Mouse (Mus musculus) urinary bladder, adult 18-20 months (tissue): Measurements from ENCODE around the gene Bcl2.

ENCODE experiments used
- DNase-seq, 2 experiments: peaks; one replicate each; pipeline ENCODE4 v3.0.0; 2022; ENCODE audit warnings: low spot score in 2 of 2, mixed read lengths in 2 of 2

Gene Bcl2

DNA sequence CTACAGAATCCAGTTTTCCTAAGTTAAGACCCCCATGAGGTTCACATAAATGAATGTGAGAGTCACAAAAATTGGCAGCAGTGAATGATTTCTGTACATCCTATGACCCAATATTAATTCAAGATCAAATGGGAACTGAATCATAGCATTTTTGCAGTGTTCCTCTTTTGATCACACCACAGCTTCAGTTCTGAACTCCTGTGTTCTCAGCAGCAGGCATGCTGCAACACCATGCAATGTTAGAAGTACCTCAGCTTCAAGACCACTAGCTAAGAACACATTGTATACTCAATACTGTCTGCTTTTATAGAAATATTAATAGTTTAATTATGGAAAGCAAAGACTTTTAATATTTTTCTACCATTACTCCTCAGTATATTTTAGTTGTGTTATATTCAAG is 85.8 kb downstream of the Bcl2 start:
- DNase-seq: no peak

DNA sequence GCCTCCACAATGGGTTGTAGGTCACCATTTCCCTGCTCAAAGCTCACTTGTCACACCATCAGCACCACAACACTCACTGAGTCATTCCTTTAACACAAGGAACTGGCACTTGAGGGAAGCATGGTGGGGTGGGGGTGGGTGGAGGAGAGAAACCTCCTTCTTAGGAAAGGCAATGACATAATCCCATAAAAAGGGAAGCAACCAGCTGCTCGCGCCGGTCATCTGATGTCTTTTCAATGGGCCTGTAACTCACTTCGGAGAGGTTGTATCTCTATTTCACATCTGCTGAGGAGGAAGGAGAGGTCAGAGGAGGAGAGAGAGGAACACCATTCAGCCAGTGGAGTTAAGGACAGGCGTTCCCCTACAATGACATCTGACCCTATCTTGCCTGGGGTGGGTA is 86.8 kb downstream of the Bcl2 start:
- DNase-seq: no peak

DNA sequence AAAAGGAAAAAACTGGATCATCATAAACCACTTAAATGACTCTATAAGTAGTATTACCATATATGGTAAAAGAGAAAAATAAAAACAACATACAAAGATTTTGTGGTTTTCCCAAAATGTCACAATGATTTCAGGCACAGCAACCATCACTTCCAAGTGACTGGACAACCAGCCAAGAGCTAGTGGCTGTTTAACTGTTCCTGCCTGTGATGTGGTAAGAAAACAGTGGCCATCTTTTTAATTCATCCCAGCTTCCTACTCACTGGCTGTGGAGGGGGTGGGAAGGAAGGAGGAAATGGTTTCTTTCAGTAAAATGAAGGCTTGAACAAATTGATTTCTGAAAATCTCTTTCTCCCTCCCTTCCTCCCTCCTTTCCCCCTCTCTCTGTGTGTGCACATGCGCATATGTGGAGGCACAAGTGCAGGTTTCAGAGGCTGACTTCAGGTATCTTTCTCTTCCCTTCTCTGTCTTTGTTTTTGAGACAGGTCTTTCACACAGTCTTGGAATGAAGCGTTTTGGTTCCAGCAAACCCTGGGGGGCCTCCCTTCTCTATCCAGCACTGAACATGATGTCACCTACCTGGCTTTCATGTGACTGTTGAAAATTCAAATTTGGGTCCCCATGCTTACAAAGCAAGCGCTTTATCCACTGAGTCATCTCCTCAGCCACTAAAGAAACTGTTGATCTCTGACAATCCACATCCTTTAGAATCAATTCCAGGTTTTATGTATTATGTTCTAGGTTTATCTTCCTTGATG is 93.7 kb downstream of the Bcl2 start:
- DNase-seq: no peak

DNA sequence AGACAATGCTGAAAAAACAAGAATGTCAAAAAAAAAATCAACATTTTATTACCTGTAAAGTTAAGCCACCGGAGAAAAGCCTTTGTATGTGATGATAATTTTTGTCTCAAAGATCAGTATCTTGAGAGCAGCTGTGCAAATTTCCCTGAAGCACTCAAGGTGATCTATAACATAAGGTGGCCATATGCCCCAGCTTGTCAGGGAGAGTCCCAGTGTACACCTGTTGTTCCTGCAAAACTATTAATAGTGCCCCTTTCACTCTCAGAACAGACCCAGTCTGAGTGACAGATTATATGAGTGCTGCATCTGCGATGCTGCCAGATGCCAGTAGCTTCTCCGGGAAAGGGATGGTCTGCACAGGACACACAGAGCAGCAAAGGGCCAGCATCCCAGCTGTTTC is 95.3 kb downstream of the Bcl2 start:
- no peak for DNase-seq

DNA sequence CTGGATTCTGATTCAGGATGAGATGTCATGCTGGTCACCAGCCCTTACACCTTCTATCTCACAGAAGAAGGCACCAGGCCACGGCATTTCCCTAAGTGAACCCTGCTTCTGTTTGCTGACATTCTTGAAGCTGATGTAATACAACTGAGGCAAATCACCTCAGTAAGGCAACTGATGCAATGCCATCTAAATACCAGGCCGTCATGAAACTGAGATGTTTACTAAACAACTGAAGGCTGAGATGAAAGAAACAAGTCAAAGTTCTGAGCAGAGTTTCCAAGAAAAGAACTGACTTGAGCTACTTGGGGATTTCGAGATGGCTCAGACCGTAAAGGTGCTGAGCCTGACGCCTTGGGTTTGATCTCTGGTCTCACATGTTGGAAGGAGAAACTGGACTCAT is 97.1 kb downstream of the Bcl2 start:
- no peak for DNase-seq

DNA sequence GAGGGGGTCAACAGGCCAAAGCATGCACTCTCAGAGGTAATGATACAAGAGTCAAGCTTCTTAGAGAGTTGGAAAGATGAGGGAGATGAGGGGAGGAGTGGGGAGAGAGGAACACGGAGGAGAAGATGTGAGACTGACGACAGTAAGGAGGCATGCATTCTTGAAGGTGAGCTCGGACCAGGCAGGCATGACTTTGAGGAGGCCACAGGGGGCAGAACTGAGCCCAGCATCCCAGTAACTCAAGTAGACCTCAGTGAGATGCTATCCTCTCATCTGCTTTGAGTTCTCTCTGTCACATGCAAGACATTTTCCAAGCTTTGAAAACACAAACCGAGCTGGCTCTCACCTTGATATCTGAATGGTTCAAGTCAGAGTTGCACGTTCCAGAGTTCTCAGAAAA is 100.7 kb downstream of the Bcl2 start:
- DNase-seq: no peak

DNA sequence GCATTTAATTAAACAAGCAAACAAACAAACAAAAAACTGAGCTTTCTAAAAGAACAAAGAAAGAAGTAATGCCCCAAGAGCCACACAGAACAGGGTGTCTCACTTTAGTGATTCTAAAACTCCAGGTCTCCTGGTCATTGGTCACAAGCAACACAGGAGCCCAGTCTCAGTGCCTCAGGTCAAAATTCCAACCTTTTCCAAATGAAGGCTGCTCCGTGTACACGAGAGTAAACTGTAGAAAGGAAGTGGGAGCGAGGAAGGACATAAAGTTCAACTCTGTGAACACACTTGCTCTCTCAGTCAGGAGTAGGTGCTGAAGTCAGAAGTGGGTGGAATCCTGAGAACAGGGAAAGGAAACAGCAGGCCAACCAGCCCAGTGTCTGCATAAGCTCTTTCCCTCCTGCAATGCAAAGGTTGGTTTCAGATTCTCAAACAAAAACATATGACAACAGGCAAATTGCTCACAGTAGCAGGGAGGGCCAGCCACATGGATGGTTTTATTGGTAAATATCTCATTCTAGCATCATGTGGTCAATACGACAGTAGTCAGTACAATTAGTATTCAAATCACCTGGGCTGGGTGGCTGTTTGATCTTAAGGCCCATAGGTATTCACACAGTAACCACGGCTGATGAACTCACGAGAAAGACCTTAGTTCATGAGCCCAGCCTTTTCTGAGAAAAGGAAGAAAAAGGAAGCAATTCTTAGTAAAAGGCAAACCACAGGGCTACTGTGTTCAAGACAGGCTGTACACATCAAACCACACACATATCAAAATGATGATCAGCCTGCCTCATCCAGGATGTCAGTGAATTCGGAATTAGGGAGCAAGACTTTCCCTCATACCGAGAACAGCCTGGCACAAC is 101.7 kb downstream of the Bcl2 start:
- no peak for DNase-seq

DNA sequence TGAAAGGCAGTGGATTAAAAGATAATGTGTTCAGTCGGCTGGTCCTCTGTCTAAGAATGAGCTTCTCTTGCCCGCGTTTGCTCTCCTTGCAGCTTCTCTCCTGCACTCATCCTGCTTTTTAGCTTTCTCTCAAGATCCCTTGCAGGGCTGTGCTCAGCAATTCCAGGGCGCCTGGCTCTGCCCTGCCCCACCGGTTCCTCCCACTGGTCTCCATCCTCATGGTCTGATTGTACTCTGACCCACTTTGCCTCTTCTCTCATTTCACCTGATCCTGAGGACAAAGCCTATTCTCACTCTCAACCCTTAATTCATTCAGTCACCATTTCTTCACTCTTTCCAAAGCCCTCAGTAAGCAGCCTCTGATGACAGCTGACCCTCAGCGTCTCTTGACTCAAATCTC is 102.8 kb downstream of the Bcl2 start:
- no peak for DNase-seq

DNA sequence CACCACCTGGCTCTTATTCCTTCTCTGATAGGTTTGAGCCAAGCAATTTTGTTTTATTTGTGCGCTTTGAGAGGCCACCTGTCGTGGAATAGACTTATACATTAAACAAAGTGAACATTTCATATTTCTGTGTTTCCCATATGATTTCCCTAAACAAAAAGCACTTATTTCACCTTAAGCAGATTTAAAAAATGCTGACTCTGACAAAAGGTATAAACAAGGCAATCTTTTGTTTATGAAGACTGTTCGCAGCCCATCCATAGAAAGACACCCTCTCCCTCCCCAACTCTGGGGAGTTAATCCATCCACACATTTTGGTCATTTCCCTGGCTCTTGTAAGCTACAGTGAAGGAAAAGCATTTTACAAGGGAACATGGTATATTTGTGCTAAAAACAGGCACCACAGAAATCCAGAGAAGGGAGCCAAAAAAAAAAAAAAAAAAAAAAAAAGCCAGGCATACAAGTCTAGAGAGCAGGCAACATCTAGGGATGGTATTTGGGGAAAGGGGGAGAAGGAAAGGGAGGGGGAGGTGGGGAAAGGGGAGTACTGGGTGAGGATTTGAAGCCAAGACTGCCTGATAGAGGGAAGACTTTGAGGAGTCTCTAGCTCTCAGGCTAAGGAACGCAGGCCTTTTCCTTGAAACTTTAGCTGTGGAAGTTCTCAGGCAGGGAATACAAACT is 105.8 kb downstream of the Bcl2 start:
- DNase-seq: no peak

DNA sequence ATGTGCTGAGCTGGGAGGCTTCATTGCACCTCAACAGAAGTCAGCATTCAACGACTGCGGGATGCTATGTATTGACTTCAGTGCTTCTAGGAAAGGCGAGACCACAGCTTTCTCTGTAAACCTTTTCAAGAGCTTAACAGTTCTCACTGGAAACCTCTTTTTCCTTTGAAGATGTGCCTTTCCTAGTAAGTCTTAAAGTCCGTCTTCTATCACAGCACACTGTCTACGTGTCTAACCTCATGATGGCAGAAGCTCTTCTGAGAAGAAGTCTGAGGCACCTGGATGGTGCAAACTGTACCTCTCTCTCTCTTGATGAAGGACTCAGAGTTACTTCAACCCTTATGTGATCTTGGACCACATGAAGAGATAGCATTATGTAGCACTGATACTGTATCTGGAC is 107.1 kb downstream of the Bcl2 start:
- DNase-seq: no peak

DNA sequence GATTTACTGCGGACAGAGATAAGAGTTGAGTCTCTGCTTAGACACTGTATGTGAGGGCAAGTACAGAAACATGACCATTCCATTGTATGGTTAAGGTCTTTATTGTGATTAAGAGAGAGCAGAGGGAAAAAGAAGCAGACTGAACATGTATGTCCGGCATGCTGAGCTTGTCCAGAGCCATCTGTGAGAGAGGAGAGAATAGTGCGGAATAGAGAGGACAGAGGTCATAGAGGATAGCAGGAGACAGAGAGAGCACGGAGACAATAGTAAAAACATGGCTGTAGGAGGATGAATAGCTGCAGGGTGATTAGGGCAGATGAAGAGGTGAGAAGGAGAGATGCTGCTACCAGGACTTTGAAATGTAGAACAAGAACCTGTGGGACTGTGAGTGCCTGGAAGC is 110.7 kb downstream of the Bcl2 start:
- DNase-seq: no peak

DNA sequence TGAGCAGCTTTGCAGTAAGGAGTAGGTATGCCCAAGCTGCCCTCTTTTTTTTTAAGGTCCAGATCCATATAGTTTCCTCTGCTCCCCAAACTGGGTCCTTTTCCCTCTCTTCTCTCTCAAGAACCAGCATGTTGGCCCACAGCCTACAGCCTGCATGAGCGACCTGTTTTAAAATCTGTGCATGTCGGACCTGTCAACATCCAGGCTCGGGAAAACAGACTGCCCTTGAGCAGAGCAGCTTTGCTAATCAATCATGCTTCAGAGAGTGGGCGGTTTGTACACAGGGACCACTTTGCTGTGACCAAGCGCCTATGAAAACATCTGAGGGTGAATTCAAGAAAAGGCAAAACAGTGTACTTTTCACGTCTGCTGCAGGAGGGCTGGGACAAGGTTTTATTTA is 111.1 kb downstream of the Bcl2 start:
- no peak for DNase-seq

DNA sequence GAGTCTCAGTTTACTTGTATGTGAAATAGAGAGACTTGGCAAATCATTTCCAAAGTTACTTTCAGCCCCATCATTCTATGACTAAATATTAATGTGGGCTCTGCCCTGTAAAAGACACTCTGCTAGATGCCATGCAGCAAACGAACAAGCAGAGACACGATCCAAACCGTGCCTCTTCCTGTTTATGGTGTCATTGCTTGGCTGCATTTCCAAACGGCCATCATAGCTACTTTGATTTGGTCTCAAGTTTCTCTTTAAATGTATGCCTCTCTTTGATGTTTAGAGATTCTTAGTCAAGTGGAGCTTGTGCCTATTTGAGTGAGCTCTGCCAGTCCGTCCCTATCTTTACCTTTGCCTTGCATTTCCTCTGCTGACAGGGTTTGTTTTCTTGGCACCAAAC is 111.5 kb downstream of the Bcl2 start:
- DNase-seq: peak in 1 of 2 experiments; percentile 26

DNA sequence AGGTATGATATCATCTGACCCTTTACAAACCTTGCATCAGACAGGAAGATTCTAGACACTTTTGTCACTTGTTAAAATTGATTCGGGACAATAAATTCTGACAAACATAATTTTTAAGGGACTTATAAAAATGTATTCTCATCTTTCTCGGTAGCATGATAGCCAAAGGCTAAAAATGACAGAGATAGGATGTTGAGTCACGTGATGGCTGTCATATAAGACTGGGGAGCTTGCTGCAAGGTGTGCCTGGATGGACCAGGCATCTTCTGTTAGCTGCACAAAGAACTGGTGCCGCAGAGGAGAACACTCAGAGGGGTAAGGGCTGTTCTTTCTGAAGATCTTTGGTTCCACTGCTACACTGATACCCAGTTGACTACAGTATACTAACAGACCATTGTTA is 112.8 kb downstream of the Bcl2 start:
- DNase-seq: no peak

DNA sequence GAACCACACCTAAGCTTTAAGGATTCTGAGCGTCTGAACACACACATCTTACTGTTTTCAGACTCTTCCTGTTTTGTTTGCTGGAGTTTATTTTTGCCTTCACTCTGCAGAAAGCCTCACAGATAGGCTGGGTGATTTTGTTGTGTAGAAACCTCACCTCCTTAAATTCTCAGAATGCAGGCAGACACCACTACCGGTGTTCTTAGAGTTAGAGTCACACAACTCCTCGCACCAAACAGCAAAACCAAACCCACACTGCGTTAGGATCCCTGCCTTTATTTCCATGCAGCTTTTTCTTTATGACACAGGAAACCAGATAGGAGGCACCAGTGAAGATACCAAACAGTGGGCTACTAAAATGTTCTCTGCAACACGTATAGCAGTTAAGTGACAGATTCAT is 113.2 kb downstream of the Bcl2 start:
- DNase-seq: no peak

DNA sequence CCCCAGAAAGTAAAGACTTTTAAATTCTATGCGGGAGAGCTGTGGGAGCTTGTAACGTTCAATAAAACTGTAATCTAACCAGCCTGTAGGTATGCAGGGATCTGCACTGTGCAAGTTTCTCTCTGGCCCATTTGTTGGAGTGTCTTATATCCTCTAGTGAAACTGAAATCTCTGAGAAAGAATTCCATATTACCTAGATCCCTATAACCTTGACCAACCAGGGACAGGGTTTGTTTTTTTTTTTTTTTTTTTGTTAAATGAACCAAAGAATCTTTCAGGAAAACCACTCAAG is 115.8 kb downstream of the Bcl2 start:
- DNase-seq: no peak

DNA sequence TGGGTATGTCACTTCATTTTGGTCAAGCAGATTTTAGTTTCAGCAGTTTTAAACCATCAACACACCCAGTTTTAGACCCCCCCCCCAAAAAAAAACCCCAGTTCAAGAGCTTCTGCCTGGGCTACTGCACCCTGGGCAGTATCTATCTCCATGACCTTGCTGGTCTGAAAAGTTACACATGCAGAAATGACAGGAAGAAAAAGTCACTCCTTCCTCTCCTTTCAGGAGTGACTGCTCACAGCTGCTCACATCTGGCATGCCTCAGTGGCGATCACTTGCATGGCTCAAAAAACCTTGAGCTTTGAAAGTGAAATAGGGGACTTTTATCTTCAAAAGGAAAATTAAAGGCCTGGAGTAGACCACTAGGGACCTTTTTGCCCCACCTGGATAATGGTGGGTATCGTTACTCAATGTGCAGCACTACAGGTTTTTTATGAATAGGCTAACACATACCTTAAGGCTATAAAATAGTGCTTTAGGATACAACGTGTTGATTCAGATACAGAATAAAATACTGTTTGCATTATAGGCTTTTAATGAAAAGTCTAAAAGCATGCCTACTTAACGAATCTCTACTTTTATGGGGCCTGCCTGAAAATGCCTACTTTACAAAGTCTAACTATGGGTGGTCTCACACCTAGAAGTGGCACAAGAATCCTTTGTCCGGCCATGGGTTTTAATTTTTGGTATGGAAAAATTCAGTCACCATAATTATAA is 116.3 kb downstream of the Bcl2 start:
- DNase-seq: no peak

DNA sequence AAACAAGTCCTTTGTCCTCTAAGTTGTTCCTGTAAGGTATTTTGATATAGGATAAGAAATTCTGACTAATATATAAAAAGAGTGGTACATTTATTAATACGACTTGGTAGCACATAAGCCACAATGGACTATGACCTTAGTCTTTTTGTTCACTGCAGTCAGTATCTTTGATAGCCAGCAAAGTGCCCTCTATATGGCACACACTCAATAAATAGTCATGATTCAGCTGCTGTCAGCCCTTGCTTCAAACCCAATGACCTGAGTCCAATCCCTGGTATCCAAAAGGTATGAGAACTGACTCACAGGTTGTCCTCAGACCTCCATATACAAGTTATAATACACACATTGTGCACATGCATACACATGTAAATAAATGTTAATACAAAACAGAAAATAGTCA is 117.7 kb downstream of the Bcl2 start:
- no peak for DNase-seq

DNA sequence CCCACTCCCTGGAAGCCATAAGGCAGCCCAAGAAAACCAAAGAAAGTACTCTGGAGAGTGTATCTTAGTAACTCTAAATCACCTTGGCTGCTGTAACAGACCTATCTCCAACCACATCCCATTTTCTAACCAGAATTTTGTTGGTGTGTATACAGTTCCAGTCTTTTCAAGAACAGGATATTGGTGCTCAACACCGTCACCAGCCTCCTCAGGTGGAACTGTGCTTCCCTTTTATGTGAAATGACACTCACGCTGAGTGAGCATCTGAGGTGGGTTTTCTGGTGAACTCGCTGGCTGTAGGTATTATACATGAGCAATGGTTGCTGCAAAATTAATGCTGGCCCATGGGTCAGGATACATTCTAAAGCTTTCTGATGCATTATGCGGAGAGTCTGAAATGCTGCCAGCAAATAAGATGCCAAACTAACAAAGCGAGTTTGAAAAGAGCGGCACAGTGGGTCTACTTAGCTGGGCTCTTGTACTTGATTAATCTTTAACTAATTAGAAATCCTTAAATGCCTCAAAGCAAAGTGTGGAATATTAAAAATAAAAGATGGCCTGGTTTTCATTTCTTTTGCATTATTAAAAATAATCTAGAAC is 118.7 kb downstream of the Bcl2 start:
- DNase-seq: no peak

DNA sequence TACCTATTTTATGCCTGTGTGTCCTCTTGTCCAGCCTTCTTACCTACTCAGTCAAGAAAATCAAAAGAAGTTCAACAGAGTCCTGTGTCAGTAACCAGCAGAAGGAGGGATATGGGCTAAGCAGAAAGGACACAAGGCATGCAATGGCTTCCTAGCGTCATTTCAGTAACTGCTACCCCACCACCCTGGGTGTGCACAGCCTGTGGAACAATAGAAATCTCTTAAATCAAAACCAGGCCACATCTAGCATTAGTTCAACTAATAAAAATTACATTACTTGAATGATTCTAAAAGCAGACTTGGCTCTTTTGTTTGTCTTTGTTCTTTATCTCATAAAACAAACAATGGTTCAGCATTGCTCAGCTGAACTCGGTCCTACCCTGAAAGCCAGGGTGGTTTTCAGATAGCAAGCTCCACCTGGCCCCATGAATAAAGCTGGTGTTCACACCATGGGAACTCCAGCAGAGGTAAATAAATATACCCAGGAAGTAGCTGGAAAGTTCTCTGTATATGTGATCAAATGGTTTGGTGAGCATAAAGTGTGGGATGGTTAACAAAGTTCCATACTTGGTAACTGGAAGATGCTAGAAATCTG is 122.8 kb downstream of the Bcl2 start:
- DNase-seq: peak in 1 of 2 experiments; percentile 20

DNA sequence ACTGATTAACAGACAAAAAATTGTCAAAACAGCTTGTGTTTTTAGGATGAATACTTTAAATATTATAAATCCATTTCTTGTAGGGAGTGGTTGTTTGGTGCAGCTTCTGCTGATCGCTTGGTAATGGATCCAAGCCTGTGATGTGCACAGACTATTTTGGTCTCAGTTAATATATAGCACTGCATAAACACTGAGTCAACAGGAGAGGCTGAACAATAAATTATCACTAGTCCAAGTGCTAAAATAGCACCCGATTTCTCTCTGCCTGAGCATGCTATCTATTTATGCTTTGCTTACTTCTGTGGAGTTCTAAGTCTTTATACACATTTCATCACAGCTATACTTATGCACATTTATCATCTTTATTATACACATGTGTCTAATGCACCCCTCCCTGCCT is 124.9 kb downstream of the Bcl2 start:
- no peak for DNase-seq
